Mouse (Mus musculus) forelimb bud, embryonic 11.5 days (tissue): ENCODE measurements at regions not wholly inside any gene's neighbourhood (a gene's known extent, or its start where the extent isn't known, plus 50 kb on each side); places are given as distances from the start of the nearest gene placed in this dataset.
A peak's percentile ranks its signal among the peaks of the same experiment; 100 is the strongest.
"Not testable (repeated sequence)": the region's sequence is repeated elsewhere in the genome, so short reads cannot be mapped to it uniquely, and the experiment has no call there.

Experiments used
- DNase-seq: peaks from one replicate; pipeline ENCODE4 v3.0.0-alpha.2; 2012; ENCODE audit warnings: low read depth, low spot score

- not testable (repeated sequence) for DNase-seq
Measured at GRCm38 (mm10) chr4:55279351-55279750, 70.5 kb upstream of the Rad23b start.

- DNase-seq: no peak
Measured at GRCm38 (mm10) chr4:55280706-55281105, 69.1 kb upstream of the Rad23b start.

- no peak for DNase-seq
Measured at GRCm38 (mm10) chr4:55281486-55282096, 68.3 kb upstream of the Rad23b start.

DNA sequence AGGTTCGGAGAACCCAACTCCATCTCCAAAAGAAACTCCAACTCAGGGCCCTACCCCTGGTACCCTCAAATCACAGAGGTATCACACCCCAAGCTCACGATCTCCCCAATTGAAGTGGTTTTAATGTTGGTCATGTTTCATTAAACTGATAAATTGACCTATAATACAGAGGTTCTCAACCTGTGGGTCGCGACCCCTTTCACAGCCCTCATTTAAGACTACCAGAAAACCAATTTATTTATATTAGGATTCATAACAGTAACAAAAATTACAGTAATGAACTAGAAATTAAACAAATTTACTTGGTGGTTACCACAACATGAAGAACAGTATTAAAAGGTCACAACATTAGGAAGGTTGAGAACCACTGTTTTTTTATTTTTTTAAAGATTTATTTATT is 67.4 kb upstream of the Rad23b start:
- DNase-seq: no peak

- DNase-seq: no peak
Measured at GRCm38 (mm10) chr4:55284722-55285225, 65.1 kb upstream of the Rad23b start.

DNA sequence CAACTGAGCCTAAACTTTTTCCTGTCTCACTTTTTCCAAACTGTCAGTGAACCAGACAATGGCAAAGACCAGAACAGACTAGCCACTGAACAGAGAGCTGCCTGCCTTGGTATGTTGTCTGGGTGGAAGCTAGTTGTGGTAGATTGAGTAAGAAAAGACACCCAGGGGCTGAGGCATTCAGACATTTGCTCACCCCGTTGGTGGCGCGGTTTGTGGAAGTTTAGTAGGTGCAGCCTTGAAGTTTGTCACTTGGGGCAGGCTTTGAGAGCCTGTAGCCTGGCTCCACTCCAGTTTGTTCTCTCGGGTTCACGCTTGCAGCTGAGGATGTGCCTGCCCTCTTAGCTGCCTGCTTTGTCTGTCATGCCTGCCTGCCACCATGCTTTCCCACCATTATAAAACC is 64.2 kb upstream of the Rad23b start:
- DNase-seq: no peak

GRCm38 (mm10) chr4:55288456-55288855 is 61.4 kb upstream of the Rad23b start:
- DNase-seq: no peak

- DNase-seq: no peak
Measured at GRCm38 (mm10) chr4:55292277-55292676, 57.6 kb upstream of the Rad23b start.

GRCm38 (mm10) chr4:55292701-55293100 is 57.1 kb upstream of the Rad23b start:
- no peak for DNase-seq

DNA sequence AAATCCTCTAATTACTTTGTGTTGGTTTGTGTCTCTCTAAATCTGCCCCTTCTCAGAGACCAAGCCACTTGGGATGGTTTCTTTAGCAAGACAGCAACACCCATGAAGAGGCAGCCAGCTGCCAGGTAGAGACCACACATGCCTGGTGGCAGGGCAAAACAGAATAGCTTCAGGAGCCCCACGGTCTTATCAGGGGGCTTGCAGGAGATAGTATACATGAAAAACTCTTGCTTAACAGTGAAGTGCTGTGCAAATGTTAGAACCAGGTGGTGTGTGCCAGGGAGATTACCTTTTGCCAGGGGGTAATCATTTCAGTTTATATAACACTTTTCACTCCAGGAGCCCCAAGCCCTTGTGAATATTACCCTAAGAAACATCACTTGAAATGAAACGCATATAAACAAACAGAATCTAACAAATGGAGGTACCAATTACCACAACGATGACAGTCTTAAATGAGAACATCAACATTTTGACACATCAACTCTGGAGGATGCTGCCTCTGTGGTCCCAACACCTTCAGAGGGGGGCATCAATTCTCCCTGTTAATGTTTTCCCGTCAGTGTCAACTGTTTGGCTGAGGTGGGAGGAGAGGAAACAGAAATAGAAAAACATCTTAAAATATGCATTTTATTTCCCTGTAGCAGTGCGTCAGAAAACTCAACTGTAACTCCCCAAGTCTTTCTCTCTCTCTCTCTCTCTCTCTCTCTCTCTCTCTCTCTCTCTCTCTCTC is 56.3 kb upstream of the Rad23b start:
- DNase-seq: no peak

DNA sequence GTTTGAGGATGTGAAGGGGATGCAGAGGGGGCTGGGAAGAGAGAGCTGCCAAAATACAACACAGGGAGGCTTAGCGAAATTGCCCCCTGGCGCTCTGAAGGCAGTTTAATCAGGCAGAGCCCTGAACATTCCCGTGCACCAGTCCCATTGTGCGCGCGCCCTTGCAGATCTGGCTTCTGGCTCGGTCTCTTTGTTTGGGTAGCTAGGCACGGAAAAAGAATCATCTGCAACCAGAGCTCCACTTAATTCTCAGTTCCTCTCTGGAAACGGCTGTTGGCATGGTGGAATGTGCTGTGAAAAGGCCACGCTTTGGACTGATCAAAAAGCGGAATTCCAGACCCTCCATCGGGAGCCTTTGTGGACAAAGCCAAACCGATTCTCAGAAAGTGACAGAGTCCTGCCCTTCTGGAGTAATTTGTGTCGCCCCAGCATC is 55.6 kb upstream of the Rad23b start:
- peak; percentile 61 for DNase-seq

GRCm38 (mm10) chr4:55297841-55298240 is 52.0 kb upstream of the Rad23b start:
- DNase-seq: no peak
